Mouse (Mus musculus) kidney, embryonic 14.5 days (tissue): ENCODE measurements around the gene Pofut2. TPM values are rescaled to one million over a fixed set of nuclear protein-coding genes. Genes with fewer than 3 reads are reported as not detected.

ENCODE experiments used
- ATAC-seq: fragments of 200-750 bp; cut with Nextera tagmentation; 2 replicates; pipeline ENCODE4 v1.8.0; 2017; ENCODE audit warnings: moderate number of reproducible peaks, mild to moderate bottlenecking, moderate TSS enrichment, moderate library complexity; ENCODE audit not compliant: low FRiP score, low TSS enrichment
- H3K27ac ChIP-seq: fragments of 300-500 bp; sonication (generic); 2 replicates; pipeline ENCODE4 v1.5.1; 2014; ENCODE audit warnings: low read depth, mild to moderate bottlenecking, low read length, moderate library complexity, mixed read lengths
- H3K27me3 ChIP-seq: fragments of 300-500 bp; sonication (generic); 2 replicates; pipeline ENCODE4 v1.6.1; 2014; ENCODE audit warnings: mild to moderate bottlenecking, low read length; ENCODE audit not compliant: control insufficient read depth, insufficient read depth
- H3K36me3 ChIP-seq: fragments of 300-500 bp; sonication (generic); 2 replicates; pipeline ENCODE4 v1.6.1; 2014; ENCODE audit warnings: low read length, mixed read lengths; ENCODE audit not compliant: control insufficient read depth, insufficient read depth
- H3K4me1 ChIP-seq: fragments of 300-500 bp; sonication (generic); 2 replicates; pipeline ENCODE4 v1.6.1; 2014; ENCODE audit warnings: low read length, mixed read lengths; ENCODE audit not compliant: control insufficient read depth, insufficient read depth
- H3K4me2 ChIP-seq: fragments of 300-500 bp; sonication (generic); replicated peaks from 2 replicates; pipeline ENCODE4 v1.6.1; 2014; ENCODE audit warnings: low read depth, mild to moderate bottlenecking, low read length
- H3K4me3 ChIP-seq: fragments of 300-500 bp; sonication (generic); 2 replicates; pipeline ENCODE4 v1.5.1; 2014; ENCODE audit warnings: mild to moderate bottlenecking, low read length
- H3K9ac ChIP-seq: fragments of 300-500 bp; sonication (generic); 2 replicates; pipeline ENCODE4 v1.6.1; 2014; ENCODE audit warnings: low read depth, mild to moderate bottlenecking, low read length, moderate library complexity
- H3K9me3 ChIP-seq: fragments of 300-500 bp; sonication (generic); 2 replicates; pipeline ENCODE4 v1.6.1; 2016; ENCODE audit warnings: low read length; ENCODE audit not compliant: control insufficient read depth
- WGBS: fragments of 180-500 bp; shearing (Covaris S2); extraction: QIAGEN DNeasy Blood & Tissue Kit; methylation state at CpG from one replicate; pipeline ENCODE4 v1.1.7; 2014; 5-methylcytosine and 5-hydroxymethylcytosine counted together
- polyA plus RNA-seq: library from polyadenylated mRNA; unstranded; fragments of >200 nt; fragmentation: Nextera tagmentation; extraction: Ambion mirVana; gene quantifications from 2 replicates; pipeline ENCODE4 v1.2.1, GENCODE M21; 2014

Pofut2 gene
- polyA plus RNA-seq, 1 experiment from 2014 or later, result 112 TPM

DNA sequence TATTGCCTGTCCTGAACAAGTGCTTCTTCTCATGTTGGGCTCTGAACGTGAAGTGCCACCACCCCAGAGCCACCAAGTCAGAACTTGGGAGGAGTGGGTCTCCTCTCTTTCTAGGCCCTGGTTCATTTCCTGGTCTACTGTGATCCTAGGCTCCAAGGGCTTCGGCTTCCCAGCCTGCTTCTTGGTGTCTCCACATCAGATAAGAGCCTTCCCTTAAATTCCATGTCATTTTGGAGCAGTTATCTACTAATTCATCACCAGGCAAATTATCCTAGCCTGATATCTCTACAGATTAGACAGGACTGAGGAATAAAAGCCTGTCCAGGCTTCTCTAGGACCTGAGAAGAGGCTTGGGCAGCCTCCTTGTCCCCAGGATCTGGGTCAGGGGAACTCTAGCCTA lies 42.7 kb upstream of the Pofut2 start:
- peak overlapping the region; percentile 33; the same call in 1 of the 2 replicates for H3K27ac ChIP-seq
- H3K27me3 ChIP-seq, result no peaks in the 10 kb centered on the region
- H3K4me1 ChIP-seq, result peaks cover 32% of the 10 kb centered on the region
- H3K4me3 ChIP-seq, result no peak overlapping the region
- no peak overlapping the region for H3K4me2 ChIP-seq
- no peaks in the 10 kb centered on the region for H3K36me3 ChIP-seq
- 72% methylated on average over 2 of the region's 2 CpGs for WGBS
- no peak overlapping the region for H3K9ac ChIP-seq
- no peaks in the 10 kb centered on the region for H3K9me3 ChIP-seq
- no peak for ATAC-seq

DNA sequence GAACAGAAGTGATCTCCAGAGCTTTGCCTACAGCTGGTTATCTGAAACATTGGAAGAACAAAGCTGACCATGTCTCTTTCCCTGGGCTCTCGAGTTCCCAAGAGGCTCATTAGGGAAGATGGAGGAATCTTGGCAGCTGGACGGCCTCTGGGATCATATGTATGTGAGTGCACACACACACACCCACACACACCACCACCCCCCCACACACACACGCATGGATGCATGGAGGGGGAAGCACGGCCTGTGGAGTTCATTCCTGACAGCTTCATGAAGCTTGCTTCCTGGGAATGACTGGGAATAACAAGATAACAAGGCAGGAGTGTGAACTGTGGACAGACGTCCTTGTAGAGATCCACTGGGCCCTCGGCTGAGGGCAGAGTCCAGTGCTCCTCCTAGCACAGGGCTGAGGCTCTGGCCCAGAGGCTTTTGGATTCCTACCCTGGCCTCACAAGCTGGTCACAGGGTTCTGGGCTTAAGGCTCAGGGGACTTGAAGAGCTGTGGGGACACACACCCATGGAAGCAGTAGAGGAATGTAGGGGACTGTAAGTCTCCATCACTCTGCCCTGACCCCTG lies 41.8 kb upstream of the Pofut2 start:
- Histone ChIP-seq H3K27me3 (no peaks in the 10 kb centered on the region), H3K36me3 (no peaks in the 10 kb centered on the region), H3K4me3 (no peak overlapping the region), H3K9ac (no peak overlapping the region), H3K4me1 (peaks cover 28% of the 10 kb centered on the region), H3K9me3 (no peaks in the 10 kb centered on the region), H3K4me2 (no peak overlapping the region), H3K27ac (no peak overlapping the region)
- 52% methylated on average over 6 of the region's 6 CpGs for WGBS
- ATAC-seq, result no peak

DNA sequence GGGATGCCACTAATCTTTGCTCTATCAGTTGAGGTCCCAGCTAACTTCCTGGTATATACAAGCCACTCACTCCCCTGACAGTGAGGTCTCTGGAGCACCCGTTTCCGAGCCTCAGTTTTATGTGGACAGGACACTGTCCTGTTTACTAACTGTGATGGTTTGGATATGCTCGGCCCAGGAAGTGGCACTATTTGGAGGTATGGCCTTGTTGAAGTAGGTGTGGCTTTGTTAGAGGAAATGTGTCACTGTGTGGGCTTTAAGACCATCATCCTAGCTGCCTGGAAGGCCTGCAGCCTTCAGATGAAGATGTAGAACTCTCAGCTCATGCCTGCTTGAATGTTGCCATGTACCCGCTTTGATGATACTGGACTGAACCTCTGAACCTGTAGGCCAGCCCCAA lies 41.0 kb upstream of the Pofut2 start:
- Histone ChIP-seq H3K4me3 (no peak overlapping the region), H3K36me3 (no peaks in the 10 kb centered on the region), H3K4me1 (peaks cover 25% of the 10 kb centered on the region), H3K27me3 (no peaks in the 10 kb centered on the region), H3K27ac (no peak overlapping the region), H3K9ac (no peak overlapping the region), H3K4me2 (no peak overlapping the region), H3K9me3 (no peaks in the 10 kb centered on the region)
- WGBS, result 88% methylated on average over 4 of the region's 4 CpGs
- no peak for ATAC-seq

DNA sequence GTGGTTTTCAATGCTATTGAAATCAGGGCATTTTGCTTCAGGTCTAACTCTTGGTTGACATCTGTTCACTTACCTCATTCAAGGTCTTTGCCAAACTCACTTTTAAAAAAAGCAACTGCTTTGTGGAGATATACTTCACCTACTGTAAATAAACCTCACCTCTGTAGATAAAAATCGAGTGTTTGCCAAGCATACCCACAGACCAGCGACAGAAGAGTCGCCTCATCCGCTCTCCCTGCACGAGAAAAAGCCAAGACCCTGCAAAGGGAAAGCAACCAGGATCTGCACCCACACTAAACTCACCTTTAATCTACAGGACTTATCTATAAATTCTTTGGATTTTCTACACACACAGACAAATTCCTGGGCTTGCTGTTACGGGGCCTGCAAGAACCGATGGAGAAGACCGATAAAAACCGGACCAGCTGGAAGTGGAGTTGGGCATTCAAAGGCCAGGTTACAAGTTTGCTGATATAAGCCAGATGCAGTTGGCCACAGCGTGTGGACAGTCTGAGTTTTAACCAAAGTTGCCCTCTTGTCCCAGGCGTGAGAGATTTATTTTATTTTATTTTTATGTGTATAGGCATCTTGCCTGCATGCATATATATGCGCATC lies 39.5 kb upstream of the Pofut2 start:
- Histone ChIP-seq H3K27ac (no peak overlapping the region), H3K9me3 (no peaks in the 10 kb centered on the region), H3K27me3 (no peaks in the 10 kb centered on the region), H3K9ac (no peak overlapping the region), H3K4me1 (peaks cover 21% of the 10 kb centered on the region), H3K4me3 (no peak overlapping the region), H3K4me2 (no peak overlapping the region), H3K36me3 (no peaks in the 10 kb centered on the region)
- no peak for ATAC-seq
- WGBS, result 89% methylated on average over 12 of the region's 12 CpGs

DNA sequence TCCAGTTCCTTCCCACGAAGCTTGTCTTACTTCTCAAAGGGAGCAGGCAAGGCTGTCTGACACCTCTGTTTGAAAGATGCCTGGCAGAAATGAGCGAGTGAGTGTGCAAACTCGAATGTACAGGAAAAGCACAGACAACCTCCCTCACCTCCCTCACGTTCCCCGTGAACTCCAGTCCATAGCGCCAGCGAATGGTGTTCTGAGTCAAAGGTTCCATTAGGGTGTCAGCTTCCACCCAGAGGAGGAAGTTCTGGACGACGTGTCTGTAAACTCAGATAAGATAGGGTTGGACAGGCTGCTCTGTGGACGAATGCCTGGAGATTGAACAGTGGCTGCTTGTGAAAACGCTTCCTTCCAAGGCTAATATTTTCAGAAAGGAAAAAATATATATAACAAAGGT lies 37.9 kb upstream of the Pofut2 start:
- Histone ChIP-seq H3K27me3 (no peaks in the 10 kb centered on the region), H3K27ac (peak overlapping the region; percentile 10; the same call in 1 of the 2 replicates), H3K4me3 (no peak overlapping the region), H3K9ac (no peak overlapping the region), H3K4me2 (no peak overlapping the region), H3K9me3 (no peaks in the 10 kb centered on the region), H3K36me3 (no peaks in the 10 kb centered on the region), H3K4me1 (peaks cover 10% of the 10 kb centered on the region)
- no peak for ATAC-seq
- WGBS, result 15% methylated on average over 11 of the region's 11 CpGs

DNA sequence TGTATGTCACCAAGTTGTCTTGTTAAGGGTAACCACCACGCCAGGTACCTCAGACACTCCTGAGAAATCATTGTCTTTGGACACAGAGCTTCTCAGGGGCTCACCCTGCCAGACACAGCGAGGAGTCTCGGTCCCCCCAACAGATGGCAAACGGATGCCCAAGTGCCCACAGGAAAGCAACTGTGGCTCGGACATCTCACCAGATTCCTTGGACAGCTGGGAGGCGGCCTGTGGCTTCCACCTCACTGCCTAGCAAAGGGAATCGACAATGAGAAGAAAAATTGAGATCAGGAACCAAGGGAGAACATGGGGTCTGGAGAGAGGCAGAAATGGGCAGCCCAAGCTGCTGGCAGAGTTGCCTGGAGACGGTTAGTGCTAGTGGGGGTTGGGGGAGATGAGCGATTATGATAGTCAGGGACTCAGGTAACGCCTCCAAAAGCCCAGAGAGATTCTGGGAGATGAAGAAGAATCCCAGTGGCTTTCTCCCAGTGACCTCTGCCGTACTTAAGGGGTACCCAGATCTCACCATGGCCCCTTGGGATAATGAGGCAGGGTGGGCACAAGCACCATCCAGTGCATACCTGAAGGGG lies 36.0 kb upstream of the Pofut2 start:
- Histone ChIP-seq H3K36me3 (no peaks in the 10 kb centered on the region), H3K4me3 (no peak overlapping the region), H3K4me1 (peaks cover 10% of the 10 kb centered on the region), H3K9ac (no peak overlapping the region), H3K9me3 (no peaks in the 10 kb centered on the region), H3K27ac (no peak overlapping the region), H3K27me3 (no peaks in the 10 kb centered on the region), H3K4me2 (no peak overlapping the region)
- no peak for ATAC-seq
- 88% methylated on average over 11 of the region's 11 CpGs for WGBS

DNA sequence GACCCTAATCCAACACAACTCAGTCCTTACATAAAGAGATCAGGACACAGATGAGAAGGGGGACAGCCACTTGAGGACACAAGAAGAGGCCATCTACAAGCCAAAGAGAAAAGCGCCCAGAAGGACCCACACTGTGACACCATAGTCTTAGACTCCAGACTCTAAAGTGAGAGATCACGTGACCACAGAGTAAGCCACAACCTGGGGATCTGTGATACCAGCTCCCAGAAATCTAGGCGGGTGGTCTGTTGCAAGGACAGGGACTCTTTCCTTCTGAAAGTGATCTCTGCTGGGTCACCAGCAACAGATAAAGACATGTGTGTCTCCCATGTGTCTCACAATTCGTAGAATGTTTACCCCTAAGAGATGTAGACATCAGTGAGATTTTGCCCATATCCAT lies 34.6 kb upstream of the Pofut2 start:
- Histone ChIP-seq H3K27me3 (no peaks in the 10 kb centered on the region), H3K4me1 (peaks cover 10% of the 10 kb centered on the region), H3K9ac (no peak overlapping the region), H3K4me3 (no peak overlapping the region), H3K4me2 (no peak overlapping the region), H3K27ac (no peak overlapping the region), H3K9me3 (no peaks in the 10 kb centered on the region), H3K36me3 (no peaks in the 10 kb centered on the region)
- no peak for ATAC-seq
- 90% methylated on average over 4 of the region's 4 CpGs for WGBS

DNA sequence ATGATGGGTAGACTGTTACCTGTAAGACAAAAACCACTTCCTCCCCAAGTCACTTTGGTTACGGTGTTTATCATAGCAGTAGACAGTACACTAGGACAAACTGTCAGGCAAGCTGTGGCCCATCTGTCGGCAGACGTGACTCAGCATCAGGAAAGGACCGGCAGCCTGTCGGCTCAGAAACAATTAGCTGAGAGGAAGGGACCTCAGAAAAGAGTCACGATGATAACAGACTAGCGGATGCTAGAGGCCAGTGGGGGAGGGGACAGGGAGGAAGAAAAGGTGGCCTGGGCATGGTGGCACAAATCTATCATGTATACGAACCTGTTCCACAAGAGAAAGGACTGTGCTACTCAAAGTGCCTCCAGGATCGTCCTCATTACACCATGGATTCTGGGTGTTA lies 33.6 kb upstream of the Pofut2 start:
- Histone ChIP-seq H3K27ac (no peak overlapping the region), H3K4me2 (no peak overlapping the region), H3K4me1 (peaks cover 15% of the 10 kb centered on the region), H3K36me3 (no peaks in the 10 kb centered on the region), H3K4me3 (no peak overlapping the region), H3K9me3 (no peaks in the 10 kb centered on the region), H3K27me3 (no peaks in the 10 kb centered on the region), H3K9ac (no peak overlapping the region)
- no peak for ATAC-seq
- 43% methylated on average over 9 of the region's 9 CpGs for WGBS

DNA sequence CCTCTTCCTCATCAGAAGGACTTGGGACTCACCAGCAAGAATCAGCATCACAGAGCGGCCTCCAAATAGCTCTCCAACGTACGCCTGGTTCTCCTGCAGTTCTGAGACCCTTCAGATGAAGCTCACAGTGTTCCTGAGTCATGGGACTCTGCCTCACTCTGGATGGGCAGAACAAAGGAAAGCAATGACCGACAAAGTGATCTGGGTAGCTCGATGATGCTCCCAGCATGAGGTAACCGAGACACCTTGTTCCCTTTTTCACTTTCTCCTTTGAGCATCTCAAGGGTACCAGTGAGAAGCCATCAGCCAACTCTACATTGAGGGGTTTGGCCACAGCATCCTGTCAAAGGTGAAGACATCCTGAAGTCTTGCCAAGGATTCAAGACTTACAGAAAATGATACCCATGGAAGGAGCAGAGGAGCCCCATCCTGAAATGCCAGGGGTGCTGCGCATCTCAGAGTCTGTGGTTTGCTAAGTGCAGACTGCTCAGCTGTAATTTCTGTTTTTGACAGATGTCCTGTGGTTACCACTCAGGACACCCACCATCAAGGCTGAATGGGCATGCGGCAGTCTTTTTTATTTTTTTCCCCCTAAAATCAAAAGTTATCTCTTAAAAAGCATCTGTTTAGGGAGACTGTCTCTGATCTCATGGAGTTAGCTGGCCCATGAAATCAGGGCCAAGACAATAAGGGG lies 32.9 kb upstream of the Pofut2 start:
- ATAC-seq, result no peak
- Histone ChIP-seq H3K4me3 (no peak overlapping the region), H3K4me2 (no peak overlapping the region), H3K36me3 (no peaks in the 10 kb centered on the region), H3K9ac (no peak overlapping the region), H3K4me1 (peaks cover 12% of the 10 kb centered on the region), H3K27ac (no peak overlapping the region), H3K9me3 (no peaks in the 10 kb centered on the region), H3K27me3 (no peaks in the 10 kb centered on the region)
- 92% methylated on average over 8 of the region's 8 CpGs for WGBS
